Mouse (Mus musculus): ENCODE measurements around the gene Slc45a3.

Gene Slc45a3

GRCm38 (mm10) chr1:132030574-132030973 lies 67.8 kb downstream of the Slc45a3 start:
- DNase-seq, result no peak

DNA sequence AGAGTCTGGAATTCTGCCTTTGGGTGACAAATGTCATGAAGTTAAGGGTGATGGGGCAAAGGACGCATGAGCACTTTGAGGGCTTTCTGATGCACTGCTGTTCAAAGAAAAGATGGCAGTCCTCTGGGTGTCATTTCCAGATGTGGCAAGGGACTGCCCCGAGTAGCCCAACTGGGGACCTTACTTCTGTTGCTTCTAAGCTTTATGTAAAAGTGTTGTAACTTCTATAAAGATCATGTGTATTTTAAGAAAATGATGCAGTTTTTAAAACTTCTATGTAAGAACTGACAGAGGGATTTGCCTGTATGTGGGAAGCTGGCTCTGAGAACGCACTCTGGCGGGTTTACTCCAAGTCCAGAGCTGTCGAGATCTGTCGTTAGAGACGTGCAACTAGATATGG lies 69.4 kb downstream of the Slc45a3 start:
- no peak for DNase-seq
